Mouse (Mus musculus): ENCODE data around the gene Trim8. TPM values are rescaled to one million over a fixed set of nuclear protein-coding genes. Genes with fewer than 3 reads are reported as not detected.

Gene Trim8
- polyA plus RNA-seq, 1 experiment from 2014 or later: 31.0 TPM

DNA sequence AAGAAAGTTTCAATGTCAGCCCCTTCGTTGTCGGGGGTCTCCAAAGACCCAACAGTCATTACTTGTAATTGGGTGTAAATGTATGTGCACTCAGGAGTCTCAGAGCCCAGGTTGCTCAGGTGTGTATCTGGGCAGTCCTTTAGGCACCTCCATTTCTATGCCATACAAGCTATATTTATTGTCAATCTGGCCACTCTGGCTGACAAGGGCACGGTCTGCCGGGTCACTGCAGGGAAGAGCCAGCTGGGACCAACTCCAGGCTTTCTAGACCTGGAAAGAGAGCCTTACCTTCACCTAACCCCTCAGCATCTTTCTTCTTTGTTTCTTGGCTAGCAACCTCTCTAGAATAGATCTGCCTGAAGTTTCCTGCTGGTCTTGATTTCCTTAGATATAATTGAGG, 8.2 kb downstream of the Trim8 start:
- Histone ChIP-seq H3K4me2 (no peak overlapping the region), H3K9ac (no peak overlapping the region), H3K9me3 (ENCODE audit: low read depth, low read length) (no peaks in the 10 kb centered on the region), H3K36me3 (ENCODE audit: insufficient read depth) (peaks cover 93% of the 10 kb centered on the region), H3K4me1 (ENCODE audit: insufficient read depth) (peaks cover 34% of the 10 kb centered on the region), H3K27ac (ENCODE audit: low read depth) (peak overlapping the region; percentile 42; the same call in 1 of the 2 replicates), H3K27me3 (ENCODE audit: insufficient read depth, low read length) (no peaks in the 10 kb centered on the region), H3K4me3 (ENCODE audit: low read depth, low read length) (no peak overlapping the region)
- ATAC-seq (ENCODE audit: insufficient read depth) (no peak), DNase-seq (no peak)
- TF ChIP-seq CTCF (IDR thresholded peaks at IDR 0.05; ENCODE audit: low read depth): no peak
- 86% methylated on average over 4 of the region's 4 CpGs for WGBS

DNA sequence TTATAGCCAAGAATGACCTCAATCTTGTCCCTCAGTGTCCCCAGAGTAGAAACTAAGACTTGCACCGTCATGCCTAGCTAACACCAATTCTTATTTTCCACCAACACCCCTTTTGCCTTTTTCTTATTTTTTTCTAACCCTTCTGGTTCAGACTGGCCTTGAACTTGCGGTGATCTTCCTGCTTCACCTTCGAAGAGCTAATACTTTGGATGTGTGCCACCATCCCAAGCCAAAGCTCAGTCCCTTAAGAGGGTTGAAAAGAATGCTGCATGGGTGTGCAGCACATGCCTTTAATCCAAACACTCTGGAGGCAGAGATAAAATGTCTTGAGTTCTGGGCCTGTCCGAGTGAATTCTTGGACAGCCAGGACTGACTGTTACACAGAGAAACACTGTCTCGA, 8.9 kb downstream of the Trim8 start:
- no peak for TF ChIP-seq CTCF (IDR thresholded peaks at IDR 0.05; ENCODE audit: low read depth)
- Histone ChIP-seq H3K9me3 (ENCODE audit: low read depth, low read length) (no peaks in the 10 kb centered on the region), H3K4me2 (no peak overlapping the region), H3K4me1 (ENCODE audit: insufficient read depth) (peaks cover 32% of the 10 kb centered on the region), H3K4me3 (ENCODE audit: low read depth, low read length) (no peak overlapping the region), H3K27ac (ENCODE audit: low read depth) (peak overlapping the region; percentile 42; the same call in 1 of the 2 replicates), H3K27me3 (ENCODE audit: insufficient read depth, low read length) (no peaks in the 10 kb centered on the region), H3K36me3 (ENCODE audit: insufficient read depth) (peaks cover 95% of the 10 kb centered on the region), H3K9ac (no peak overlapping the region)
- 53% methylated on average over 5 of the region's 5 CpGs for WGBS
- peak; percentile 42 for DNase-seq
- no peak for ATAC-seq (ENCODE audit: insufficient read depth)

DNA sequence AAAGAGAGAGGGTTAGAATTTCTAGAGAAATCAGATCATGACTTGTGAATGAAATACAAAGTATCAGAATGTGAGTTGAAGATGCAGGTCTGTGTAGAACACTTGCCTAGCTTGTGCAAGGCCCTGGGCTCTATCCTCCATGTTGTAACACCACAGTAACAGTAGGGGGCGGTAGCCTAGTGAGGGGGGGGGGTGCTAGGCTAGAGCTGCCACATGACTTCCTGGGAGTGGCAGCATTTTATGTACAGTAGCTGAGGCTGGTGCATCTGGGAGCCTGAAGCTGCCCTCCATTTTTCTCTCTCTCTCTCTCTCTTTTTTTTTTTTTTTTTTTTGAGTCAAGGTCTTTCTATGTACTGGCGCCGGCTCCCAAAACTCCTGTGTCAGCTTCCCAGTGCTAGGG, 9.3 kb downstream of the Trim8 start:
- peaks cover 28% of the 10 kb centered on the region for H3K4me1 ChIP-seq (ENCODE audit: insufficient read depth)
- no peak for DNase-seq
- no peak overlapping the region for H3K4me3 ChIP-seq (ENCODE audit: low read depth, low read length)
- H3K9me3 ChIP-seq (ENCODE audit: low read depth, low read length): no peaks in the 10 kb centered on the region
- H3K9ac ChIP-seq: no peak overlapping the region
- peak; percentile 59 for TF ChIP-seq CTCF (IDR thresholded peaks at IDR 0.05; ENCODE audit: low read depth)
- peaks cover 95% of the 10 kb centered on the region for H3K36me3 ChIP-seq (ENCODE audit: insufficient read depth)
- WGBS: 59% methylated on average over 3 of the region's 3 CpGs
- ATAC-seq (ENCODE audit: insufficient read depth): no peak
- no peak overlapping the region for H3K4me2 ChIP-seq
- H3K27me3 ChIP-seq (ENCODE audit: insufficient read depth, low read length): no peaks in the 10 kb centered on the region
- peak overlapping the region; percentile 42; the same call in 1 of the 2 replicates for H3K27ac ChIP-seq (ENCODE audit: low read depth)

- Histone ChIP-seq H3K36me3 (ENCODE audit: insufficient read depth) (peaks cover 94% of the 10 kb centered on the region), H3K4me3 (ENCODE audit: low read depth, low read length) (no peak overlapping the region), H3K9me3 (ENCODE audit: low read depth, low read length) (no peaks in the 10 kb centered on the region), H3K4me1 (ENCODE audit: insufficient read depth) (peaks cover 24% of the 10 kb centered on the region), H3K9ac (no peak overlapping the region), H3K27me3 (ENCODE audit: insufficient read depth, low read length) (no peaks in the 10 kb centered on the region), H3K27ac (ENCODE audit: low read depth) (peak overlapping the region; percentile 38), H3K4me2 (no peak overlapping the region)
- 0 out of 2 replicates have a peak, but pooled peaks have one; percentile 26 for ATAC-seq (ENCODE audit: insufficient read depth)
- TF ChIP-seq CTCF (IDR thresholded peaks at IDR 0.05; ENCODE audit: low read depth): no peak
- peak; percentile 43 for DNase-seq
- 67% methylated on average over 10 of the region's 10 CpGs for WGBS
These were observed 9.8 kb downstream of the Trim8 start for GRCm38 (mm10) chr19:46511263-46511662.

DNA sequence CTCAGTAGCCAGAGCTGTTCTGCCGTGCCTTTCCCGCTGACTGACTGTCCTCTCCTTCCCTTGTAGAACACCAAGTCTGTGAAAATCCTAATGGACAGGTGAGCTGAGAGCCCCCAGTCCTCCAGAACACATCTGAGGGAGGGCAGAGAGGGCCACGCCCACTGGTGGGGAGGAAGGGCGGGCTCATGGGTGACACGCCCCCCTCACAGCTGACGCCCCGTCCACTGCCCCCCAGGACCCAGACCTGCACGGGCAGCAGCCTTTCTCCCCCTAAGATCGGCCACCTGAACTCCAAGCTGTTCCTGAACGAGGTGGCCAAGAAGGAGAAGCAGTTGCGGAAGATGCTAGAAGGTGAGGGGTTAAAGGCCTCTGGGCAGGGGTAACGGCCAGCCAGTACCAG, 12.9 kb downstream of the Trim8 start:
- H3K9ac ChIP-seq: no peak overlapping the region
- no peak for TF ChIP-seq CTCF (IDR thresholded peaks at IDR 0.05; ENCODE audit: low read depth)
- H3K4me1 ChIP-seq (ENCODE audit: insufficient read depth): peaks cover 28% of the 10 kb centered on the region
- H3K4me3 ChIP-seq (ENCODE audit: low read depth, low read length): no peak overlapping the region
- peaks cover 73% of the 10 kb centered on the region for H3K36me3 ChIP-seq (ENCODE audit: insufficient read depth)
- no peaks in the 10 kb centered on the region for H3K27me3 ChIP-seq (ENCODE audit: insufficient read depth, low read length)
- WGBS: 77% methylated on average over 12 of the region's 12 CpGs
- no peaks in the 10 kb centered on the region for H3K9me3 ChIP-seq (ENCODE audit: low read depth, low read length)
- no peak overlapping the region for H3K27ac ChIP-seq (ENCODE audit: low read depth)
- H3K4me2 ChIP-seq: no peak overlapping the region
- ATAC-seq (ENCODE audit: insufficient read depth) (no peak), DNase-seq (no peak)

GRCm38 (mm10) chr19:46515287-46515821, 13.9 kb downstream of the Trim8 start:
- WGBS: 86% methylated on average over 24 of the region's 24 CpGs
- Histone ChIP-seq H3K36me3 (ENCODE audit: insufficient read depth) (peaks cover 64% of the 10 kb centered on the region), H3K9ac (no peak overlapping the region), H3K9me3 (ENCODE audit: low read depth, low read length) (no peaks in the 10 kb centered on the region), H3K4me3 (ENCODE audit: low read depth, low read length) (no peak overlapping the region), H3K27me3 (ENCODE audit: insufficient read depth, low read length) (no peaks in the 10 kb centered on the region), H3K4me2 (no peak overlapping the region), H3K27ac (ENCODE audit: low read depth) (no peak overlapping the region), H3K4me1 (ENCODE audit: insufficient read depth) (peaks cover 26% of the 10 kb centered on the region)
- no peak for TF ChIP-seq CTCF (IDR thresholded peaks at IDR 0.05; ENCODE audit: low read depth)
- no peak for DNase-seq
- no peak for ATAC-seq (ENCODE audit: insufficient read depth)

- TF ChIP-seq CTCF (IDR thresholded peaks at IDR 0.05; ENCODE audit: low read depth): no peak
- ATAC-seq (ENCODE audit: insufficient read depth): no peak
- H3K27ac ChIP-seq (ENCODE audit: low read depth): peak overlapping the region; percentile 61; the same call in 1 of the 2 replicates
- H3K27me3 ChIP-seq (ENCODE audit: insufficient read depth, low read length): no peaks in the 10 kb centered on the region
- peak; percentile 24 for DNase-seq
- H3K9me3 ChIP-seq (ENCODE audit: low read depth, low read length): no peaks in the 10 kb centered on the region
- WGBS: 54% methylated on average over 3 of the region's 3 CpGs
- H3K36me3 ChIP-seq (ENCODE audit: insufficient read depth): peaks cover 53% of the 10 kb centered on the region
- H3K4me2 ChIP-seq: no peak overlapping the region
- no peak overlapping the region for H3K9ac ChIP-seq
- no peak overlapping the region for H3K4me3 ChIP-seq (ENCODE audit: low read depth, low read length)
- H3K4me1 ChIP-seq (ENCODE audit: insufficient read depth): peaks cover 24% of the 10 kb centered on the region
These were observed 15.4 kb downstream of the Trim8 start for GRCm38 (mm10) chr19:46516667-46517528.

Measured in lung, embryonic 14.5 days (tissue).